Mouse (Mus musculus) kidney, adult 2 months (tissue): ENCODE measurements around the gene Prl2c5.
"Not testable (repeated sequence)": the region's sequence is repeated elsewhere in the genome, so short reads cannot be mapped to it uniquely, and the experiment has no call there.

Source experiments
- CTCF ChIP-seq: fragments of 200-500 bp; conservative IDR thresholded peaks from 2 replicates; pipeline ENCODE4 v1.5.1; 2011; ENCODE audit warnings: low read depth, mild to moderate bottlenecking, control low read depth, low read length, moderate library complexity, mixed read lengths; ENCODE audit not compliant: insufficient read depth, insufficient read length
- POLR2A ChIP-seq: fragments of 200-500 bp; IDR thresholded peaks from one replicate; pipeline ENCODE4 v1.6.1; 2011; ENCODE audit warnings: low read depth, low read length, control low read depth

DNA sequence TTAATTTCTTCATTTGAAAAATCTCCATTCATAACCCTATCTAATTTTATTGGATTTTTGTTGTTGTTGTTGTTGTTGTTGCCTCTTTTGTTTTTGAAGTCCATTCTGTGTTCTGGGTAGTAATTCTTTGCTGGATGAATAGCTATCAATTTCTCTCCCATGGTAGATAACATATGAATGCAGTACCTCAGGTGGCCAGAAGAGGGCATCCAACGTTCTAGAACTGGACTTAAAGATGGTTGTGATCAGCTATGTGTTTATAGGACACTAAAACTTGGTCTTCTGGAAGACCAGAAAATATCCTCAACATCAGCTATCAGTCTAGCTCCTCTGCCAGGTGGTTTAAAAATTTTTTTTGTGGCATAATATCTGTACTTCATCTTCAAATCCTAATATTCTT is 54.9 kb downstream of the Prl2c5 start:
- TF ChIP-seq POLR2A, result not testable (repeated sequence)
- 0 out of 2 replicates have a peak, but pooled peaks have one; percentile 5 for TF ChIP-seq CTCF
